Mouse (Mus musculus): ENCODE data around the gene Hist1h2ac. TPM values are rescaled to one million over a fixed set of nuclear protein-coding genes. Genes with fewer than 3 reads are reported as not detected.
"Not testable (repeated sequence)": the region's sequence is repeated elsewhere in the genome, so short reads cannot be mapped to it uniquely, and the experiment has no call there.

Hist1h2ac gene
- polyA plus RNA-seq (2014; fragmentation: Nextera tagmentation; extraction: Ambion mirVana): 0.83 and 1.1 TPM in 2 replicates

- peak within 1 kb of the TSS; percentile 76 for H3K9ac ChIP-seq (ENCODE audit: low read length)
- no peaks in the 10 kb centered on the region for H3K27me3 ChIP-seq (ENCODE audit: control insufficient read depth, insufficient read depth, low read length)
- peak; percentile 98 for ATAC-seq (ENCODE audit: low FRiP score)
- DNase-seq (ENCODE audit: low spot score, missing footprints): peak; percentile 98
- peak within 1 kb of the TSS; percentile 95 for H3K27ac ChIP-seq (ENCODE audit: low read depth, low read length)
- no peaks in the 10 kb centered on the region for H3K36me3 ChIP-seq (ENCODE audit: control insufficient read depth, insufficient read depth, low read length)
- under 1% methylated on average over 32 of the region's 32 CpGs for WGBS
- H3K9me3 ChIP-seq (ENCODE audit: control insufficient read depth, low read length): no peaks in the 10 kb centered on the region
- peak within 1 kb of the TSS; percentile 41 for H3K4me3 ChIP-seq (ENCODE audit: low read depth, low read length)
- H3K4me2 ChIP-seq: peak within 1 kb of the TSS; percentile 65
- H3K4me1 ChIP-seq (ENCODE audit: control insufficient read depth, insufficient read depth, low read length): peaks cover 11% of the 10 kb centered on the region
Measured at GRCm38 (mm10) chr13:23683755-23684281, at the start of gene Hist1h2ac, which contains the start of gene Hist1h2bc. Gene Hist1h2ac, minus strand, starts transcription at chr13:23683948. Gene Hist1h2bc, plus strand, starts transcription at chr13:23684199.

- Histone ChIP-seq H3K27me3 (ENCODE audit: control insufficient read depth, insufficient read depth, low read length) (no peaks in the 10 kb centered on the region), H3K9me3 (ENCODE audit: control insufficient read depth, low read length) (no peaks in the 10 kb centered on the region), H3K4me2 (no peak overlapping the region), H3K36me3 (ENCODE audit: control insufficient read depth, insufficient read depth, low read length) (no peaks in the 10 kb centered on the region), H3K4me1 (ENCODE audit: control insufficient read depth, insufficient read depth, low read length) (no peaks in the 10 kb centered on the region), H3K27ac (ENCODE audit: low read depth, low read length) (no peak overlapping the region), H3K4me3 (ENCODE audit: low read depth, low read length) (no peak overlapping the region), H3K9ac (ENCODE audit: low read length) (no peak overlapping the region)
- 29% methylated on average over 8 of the region's 8 CpGs for WGBS
- DNase-seq (ENCODE audit: low spot score, missing footprints) (peak; percentile 84), ATAC-seq (ENCODE audit: low FRiP score) (no peak)
Measured at GRCm38 (mm10) chr13:23732156-23732804, 48.5 kb upstream of the Hist1h2ac start.

GRCm38 (mm10) chr13:23730479-23730878, 46.7 kb upstream of the Hist1h2ac start:
- Histone ChIP-seq H3K4me2 (no peak overlapping the region), H3K27ac (ENCODE audit: low read depth, low read length) (no peak overlapping the region), H3K4me3 (ENCODE audit: low read depth, low read length) (no peak overlapping the region), H3K36me3 (ENCODE audit: control insufficient read depth, insufficient read depth, low read length) (no peaks in the 10 kb centered on the region), H3K27me3 (ENCODE audit: control insufficient read depth, insufficient read depth, low read length) (no peaks in the 10 kb centered on the region), H3K9me3 (ENCODE audit: control insufficient read depth, low read length) (no peaks in the 10 kb centered on the region), H3K9ac (ENCODE audit: low read length) (no peak overlapping the region), H3K4me1 (ENCODE audit: control insufficient read depth, insufficient read depth, low read length) (no peaks in the 10 kb centered on the region)
- DNase-seq (ENCODE audit: low spot score, missing footprints) (no peak), ATAC-seq (ENCODE audit: low FRiP score) (no peak)
- 64% methylated on average over 8 of the region's 8 CpGs for WGBS

GRCm38 (mm10) chr13:23729706-23730105, 46.0 kb upstream of the Hist1h2ac start:
- H3K4me1 ChIP-seq (ENCODE audit: control insufficient read depth, insufficient read depth, low read length): no peaks in the 10 kb centered on the region
- H3K36me3 ChIP-seq (ENCODE audit: control insufficient read depth, insufficient read depth, low read length): no peaks in the 10 kb centered on the region
- H3K4me3 ChIP-seq (ENCODE audit: low read depth, low read length): no peak overlapping the region
- H3K4me2 ChIP-seq: no peak overlapping the region
- WGBS: 89% methylated on average over 5 of the region's 5 CpGs
- no peak overlapping the region for H3K27ac ChIP-seq (ENCODE audit: low read depth, low read length)
- H3K9me3 ChIP-seq (ENCODE audit: control insufficient read depth, low read length): no peaks in the 10 kb centered on the region
- no peak for ATAC-seq (ENCODE audit: low FRiP score)
- no peak for DNase-seq (ENCODE audit: low spot score, missing footprints)
- no peaks in the 10 kb centered on the region for H3K27me3 ChIP-seq (ENCODE audit: control insufficient read depth, insufficient read depth, low read length)
- H3K9ac ChIP-seq (ENCODE audit: low read length): no peak overlapping the region

- WGBS: 91% methylated on average over 9 of the region's 9 CpGs
- Histone ChIP-seq H3K4me3 (ENCODE audit: low read depth, low read length) (no peak overlapping the region), H3K27me3 (ENCODE audit: control insufficient read depth, insufficient read depth, low read length) (no peaks in the 10 kb centered on the region)
Measured at GRCm38 (mm10) chr13:23729192-23729525, 45.4 kb upstream of the Hist1h2ac start.

GRCm38 (mm10) chr13:23728472-23729191, 44.9 kb upstream of the Hist1h2ac start:
- no peak overlapping the region for H3K4me3 ChIP-seq (ENCODE audit: low read depth, low read length)
- H3K27ac ChIP-seq (ENCODE audit: low read depth, low read length): no peak overlapping the region
- no peak for ATAC-seq (ENCODE audit: low FRiP score)
- H3K9ac ChIP-seq (ENCODE audit: low read length): no peak overlapping the region
- no peaks in the 10 kb centered on the region for H3K9me3 ChIP-seq (ENCODE audit: control insufficient read depth, low read length)
- H3K36me3 ChIP-seq (ENCODE audit: control insufficient read depth, insufficient read depth, low read length): no peaks in the 10 kb centered on the region
- H3K27me3 ChIP-seq (ENCODE audit: control insufficient read depth, insufficient read depth, low read length): no peaks in the 10 kb centered on the region
- no peak for DNase-seq (ENCODE audit: low spot score, missing footprints)
- H3K4me2 ChIP-seq: no peak overlapping the region
- H3K4me1 ChIP-seq (ENCODE audit: control insufficient read depth, insufficient read depth, low read length): no peaks in the 10 kb centered on the region
- 88% methylated on average over 18 of the region's 18 CpGs for WGBS

More at GRCm38 (mm10) chr13:23729192-23729525, 45.4 kb upstream of the Hist1h2ac start:
- Histone ChIP-seq H3K4me2 (no peak overlapping the region), H3K9ac (ENCODE audit: low read length) (no peak overlapping the region), H3K27ac (ENCODE audit: low read depth, low read length) (no peak overlapping the region), H3K4me1 (ENCODE audit: control insufficient read depth, insufficient read depth, low read length) (no peaks in the 10 kb centered on the region), H3K9me3 (ENCODE audit: control insufficient read depth, low read length) (no peaks in the 10 kb centered on the region), H3K36me3 (ENCODE audit: control insufficient read depth, insufficient read depth, low read length) (no peaks in the 10 kb centered on the region)
- DNase-seq (ENCODE audit: low spot score, missing footprints): no peak
- no peak for ATAC-seq (ENCODE audit: low FRiP score)

- no peak overlapping the region for H3K4me2 ChIP-seq
- no peaks in the 10 kb centered on the region for H3K9me3 ChIP-seq (ENCODE audit: control insufficient read depth, low read length)
- 33% methylated on average over 1 of the region's 1 CpGs for WGBS
- ATAC-seq (ENCODE audit: low FRiP score): no peak
- no peak overlapping the region for H3K4me3 ChIP-seq (ENCODE audit: low read depth, low read length)
- no peaks in the 10 kb centered on the region for H3K36me3 ChIP-seq (ENCODE audit: control insufficient read depth, insufficient read depth, low read length)
- H3K27ac ChIP-seq (ENCODE audit: low read depth, low read length): no peak overlapping the region
- H3K27me3 ChIP-seq (ENCODE audit: control insufficient read depth, insufficient read depth, low read length): no peaks in the 10 kb centered on the region
- H3K9ac ChIP-seq (ENCODE audit: low read length): no peak overlapping the region
- DNase-seq (ENCODE audit: low spot score, missing footprints): no peak
- no peaks in the 10 kb centered on the region for H3K4me1 ChIP-seq (ENCODE audit: control insufficient read depth, insufficient read depth, low read length)
Measured at GRCm38 (mm10) chr13:23725213-23725612, 41.5 kb upstream of the Hist1h2ac start.

GRCm38 (mm10) chr13:23724239-23724638, 40.5 kb upstream of the Hist1h2ac start:
- 87% methylated on average over 4 of the region's 4 CpGs for WGBS
- Histone ChIP-seq H3K4me1 (ENCODE audit: control insufficient read depth, insufficient read depth, low read length) (no peaks in the 10 kb centered on the region), H3K4me2 (no peak overlapping the region), H3K9ac (ENCODE audit: low read length) (no peak overlapping the region), H3K27me3 (ENCODE audit: control insufficient read depth, insufficient read depth, low read length) (no peaks in the 10 kb centered on the region), H3K4me3 (ENCODE audit: low read depth, low read length) (no peak overlapping the region), H3K36me3 (ENCODE audit: control insufficient read depth, insufficient read depth, low read length) (no peaks in the 10 kb centered on the region), H3K27ac (ENCODE audit: low read depth, low read length) (no peak overlapping the region), H3K9me3 (ENCODE audit: control insufficient read depth, low read length) (no peaks in the 10 kb centered on the region)
- no peak for DNase-seq (ENCODE audit: low spot score, missing footprints)
- ATAC-seq (ENCODE audit: low FRiP score): no peak

GRCm38 (mm10) chr13:23717593-23718245, 34.0 kb upstream of the Hist1h2ac start:
- not testable (repeated sequence) for ATAC-seq (ENCODE audit: low FRiP score); H3K27ac ChIP-seq (ENCODE audit: low read depth, low read length); H3K36me3 ChIP-seq (ENCODE audit: control insufficient read depth, insufficient read depth, low read length); H3K9ac ChIP-seq (ENCODE audit: low read length); H3K9me3 ChIP-seq (ENCODE audit: control insufficient read depth, low read length); H3K4me2 ChIP-seq; H3K4me3 ChIP-seq (ENCODE audit: low read depth, low read length); DNase-seq (ENCODE audit: low spot score, missing footprints); H3K4me1 ChIP-seq (ENCODE audit: control insufficient read depth, insufficient read depth, low read length); H3K27me3 ChIP-seq (ENCODE audit: control insufficient read depth, insufficient read depth, low read length)
- WGBS: 12% methylated on average over 2 of the region's 2 CpGs

All from midbrain, embryonic 11.5 days (tissue).